Mouse (Mus musculus): ENCODE data around the gene Olfr59. TPM values are rescaled to one million over a fixed set of nuclear protein-coding genes. Genes with fewer than 3 reads are reported as not detected.

Gene Olfr59
- not detected in 2 replicates for polyA plus RNA-seq (2012; rRNA removed)

GRCm38 (mm10) chr11:74283436-74283835 is at the start of gene Olfr59:
Gene Olfr59, plus strand, starts transcription at chr11:74283736.

GRCm38 (mm10) chr11:74259508-74259907 is 24.0 kb upstream of the Olfr59 start, which contains the start of gene Olfr406:
Gene Olfr406, plus strand, starts transcription at chr11:74259808.

GRCm38 (mm10) chr11:74337931-74338330 is 54.4 kb downstream of the Olfr59 start, which contains the start of gene Olfr410:
Gene Olfr410, minus strand, starts transcription at chr11:74338031.

Other genes with a start within 250 kb of the Olfr59 start
- not detected in 2 replicates for gene Olfr139, start 227.2 kb upstream of the Olfr59 start, polyA plus RNA-seq (2012; rRNA removed)
- gene Olfr399, start 227.1 kb upstream of the Olfr59 start, polyA plus RNA-seq (2012; rRNA removed): not detected in 2 replicates
- not detected in 2 replicates for gene Zfp616, start 213.8 kb upstream of the Olfr59 start, polyA plus RNA-seq (2012; rRNA removed)
- gene Olfr401, start 170.0 kb upstream of the Olfr59 start, polyA plus RNA-seq (2012; rRNA removed): not detected in 2 replicates
- not detected in 2 replicates for gene Olfr402, start 130.2 kb upstream of the Olfr59 start, polyA plus RNA-seq (2012; rRNA removed)
- not detected in 2 replicates for gene Olfr403, start 97.5 kb upstream of the Olfr59 start, polyA plus RNA-seq (2012; rRNA removed)
- not detected in 2 replicates for gene Olfr43, start 72.4 kb upstream of the Olfr59 start, polyA plus RNA-seq (2012; rRNA removed)
- not detected in 2 replicates for gene Olfr406, start 23.9 kb upstream of the Olfr59 start, polyA plus RNA-seq (2012; rRNA removed)
- not detected in 2 replicates for gene Olfr410, start 54.3 kb downstream of the Olfr59 start, polyA plus RNA-seq (2012; rRNA removed)
- not detected in 2 replicates for gene Olfr411, start 68.9 kb downstream of the Olfr59 start, polyA plus RNA-seq (2012; rRNA removed)
- gene Olfr412, start 78.3 kb downstream of the Olfr59 start, polyA plus RNA-seq (2012; rRNA removed): not detected in 2 replicates